Mouse (Mus musculus) spleen, adult 2 months (tissue): ENCODE results near the gene Cep85l.

ENCODE experiments used
- CTCF ChIP-seq: fragments of 200-500 bp; IDR thresholded peaks from 2 replicates; pipeline ENCODE4 v1.5.1; 2011; ENCODE audit warnings: mild to moderate bottlenecking, inconsistent platforms; ENCODE audit not compliant: insufficient read depth, insufficient read length, insufficient replicate concordance; ENCODE audit errors: extremely low read depth
- POLR2A ChIP-seq: fragments of 200-500 bp; IDR thresholded peaks from 2 replicates; pipeline ENCODE4 v1.6.1; 2011; ENCODE audit warnings: low read depth, low read length, inconsistent platforms

- TF ChIP-seq CTCF (no peak), POLR2A (no peak)
These were observed 5.1 kb upstream of the Cep85l start for GRCm38 (mm10) chr10:53384896-53385295.
